Mouse (Mus musculus) liver, postnatal 0 days (tissue): ENCODE results near the gene Trim7.

Experiments used
- CTCF ChIP-seq: sonication (generic); IDR thresholded peaks from 2 replicates; pipeline ENCODE4 v1.5.1; 2016; ENCODE audit warnings: antibody characterized with exemption, low read depth
- EP300 ChIP-seq: IDR thresholded peaks from 2 replicates; pipeline ENCODE4 v1.6.1; 2016; ENCODE audit warnings: antibody characterized with exemption, low read depth, mild to moderate bottlenecking

DNA sequence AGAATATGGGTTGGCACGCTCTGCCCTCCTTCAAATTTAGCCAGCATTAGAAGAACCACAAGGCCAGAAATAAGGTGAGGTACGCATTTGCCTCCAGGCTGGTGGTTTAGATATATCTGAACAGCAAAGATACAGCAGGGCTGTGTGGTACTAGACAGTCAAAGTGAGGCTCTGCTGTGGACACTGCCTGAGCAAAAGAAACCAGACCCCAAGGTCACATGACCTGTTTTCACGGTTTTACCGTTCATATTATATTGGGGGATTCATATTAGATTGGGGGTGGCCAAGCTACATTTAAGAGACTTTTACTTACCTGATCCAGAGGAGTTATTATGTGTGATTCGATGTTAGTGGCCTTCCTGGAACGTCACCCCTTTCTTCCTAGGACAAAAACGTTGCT lies 44.8 kb downstream of the Trim7 start:
- TF ChIP-seq CTCF (no peak), EP300 (no peak)
